Mouse (Mus musculus): ENCODE data around the gene Cenpb. TPM values are rescaled to one million over a fixed set of nuclear protein-coding genes. Genes with fewer than 3 reads are reported as not detected.
"Not testable (repeated sequence)": the region's sequence is repeated elsewhere in the genome, so short reads cannot be mapped to it uniquely, and the experiment has no call there.

The Cenpb gene
- total RNA-seq (2021): 10 to 100 TPM; 81.8 to 84.8 TPM
- long read RNA-seq, experiment 1, full-length matches to known transcripts: 127 of 127 reads
- long read RNA-seq, experiment 1, partial matches to known transcripts: 0 of 127 reads
- long read RNA-seq, experiment 1, other reads (novel, unspliced or antisense): 0 of 127 reads
- long read RNA-seq, experiment 2, full-length matches to known transcripts: 436 of 437 reads
- long read RNA-seq, experiment 2, partial matches to known transcripts: 0 of 437 reads
- long read RNA-seq, experiment 2, other reads (novel, unspliced or antisense): 1 of 437 reads

GRCm38 (mm10) chr2:131179990-131180587 is at the start of gene Cenpb:
TSS of gene Cenpb (minus strand) at chr2:131180067.
- peak; percentile 61 to 69 for DNase-seq (ENCODE audit: low spot score in 2 of 2)

GRCm38 (mm10) chr2:131227243-131227642 is 47.4 kb upstream of the Cenpb start:
- no peak for DNase-seq (ENCODE audit: low spot score in 2 of 2)

GRCm38 (mm10) chr2:131226669-131227068 is 46.8 kb upstream of the Cenpb start:
- not testable (repeated sequence) for DNase-seq (ENCODE audit: low spot score in 2 of 2)

- DNase-seq (ENCODE audit: low spot score in 2 of 2): no peak
Measured at GRCm38 (mm10) chr2:131225178-131225577, 45.3 kb upstream of the Cenpb start.

- DNase-seq (ENCODE audit: low spot score in 2 of 2): no peak
Measured at GRCm38 (mm10) chr2:131223569-131223968, 43.7 kb upstream of the Cenpb start.

GRCm38 (mm10) chr2:131222562-131222961 is 42.7 kb upstream of the Cenpb start:
- DNase-seq (ENCODE audit: low spot score in 2 of 2): no peak

GRCm38 (mm10) chr2:131221853-131222515 is 42.1 kb upstream of the Cenpb start:
- no peak for DNase-seq (ENCODE audit: low spot score in 2 of 2)

GRCm38 (mm10) chr2:131220030-131220429 is 40.2 kb upstream of the Cenpb start:
- DNase-seq (ENCODE audit: low spot score in 2 of 2): no peak

GRCm38 (mm10) chr2:131215941-131216858 is 36.3 kb upstream of the Cenpb start:
- DNase-seq (ENCODE audit: low spot score in 2 of 2): no peak

GRCm38 (mm10) chr2:131213773-131214172 is 33.9 kb upstream of the Cenpb start:
- DNase-seq (ENCODE audit: low spot score in 2 of 2): no peak

- DNase-seq (ENCODE audit: low spot score in 2 of 2): no peak
Measured at GRCm38 (mm10) chr2:131211026-131211615, 31.3 kb upstream of the Cenpb start.

GRCm38 (mm10) chr2:131209969-131210792 is 30.3 kb upstream of the Cenpb start:
- peak; percentile 89 to 93 for DNase-seq (ENCODE audit: low spot score in 2 of 2)

- DNase-seq (ENCODE audit: low spot score in 2 of 2): no peak
Measured at GRCm38 (mm10) chr2:131209125-131209795, 29.4 kb upstream of the Cenpb start.

- DNase-seq (ENCODE audit: low spot score in 2 of 2): no peak
Measured at GRCm38 (mm10) chr2:131208356-131208755, 28.5 kb upstream of the Cenpb start.

GRCm38 (mm10) chr2:131206778-131207177 is 26.9 kb upstream of the Cenpb start, which contains the start of gene Ap5s1:
TSS of gene Ap5s1 (plus strand) at chr2:131207078.
- DNase-seq (ENCODE audit: low spot score in 2 of 2): no peak

GRCm38 (mm10) chr2:131205521-131206182 is 25.8 kb upstream of the Cenpb start:
- DNase-seq (ENCODE audit: low spot score in 2 of 2): no peak

- peak; percentile 40 to 63 for DNase-seq (ENCODE audit: low spot score in 2 of 2)
Measured at GRCm38 (mm10) chr2:131204410-131204981, 24.6 kb upstream of the Cenpb start.

- no peak for DNase-seq (ENCODE audit: low spot score in 2 of 2)
Measured at GRCm38 (mm10) chr2:131203816-131204409, 24.0 kb upstream of the Cenpb start.

All from adrenal gland, postnatal 4 days (tissue).